Mouse (Mus musculus) embryonic fibroblast, embryonic 13.5 days (primary cell): ENCODE results near the gene Ryr2.

ENCODE experiments used
- CTCF ChIP-seq: IDR thresholded peaks from 2 replicates; pipeline ENCODE4 v1.5.1; 2011; ENCODE audit warnings: mild to moderate bottlenecking, control low read depth, low read length, moderate library complexity, borderline replicate concordance; ENCODE audit not compliant: insufficient read depth
- POLR2A ChIP-seq: IDR thresholded peaks from 2 replicates; pipeline ENCODE4 v1.6.1; 2011; ENCODE audit warnings: low read depth, mild to moderate bottlenecking, control low read depth, low read length, moderate library complexity

DNA sequence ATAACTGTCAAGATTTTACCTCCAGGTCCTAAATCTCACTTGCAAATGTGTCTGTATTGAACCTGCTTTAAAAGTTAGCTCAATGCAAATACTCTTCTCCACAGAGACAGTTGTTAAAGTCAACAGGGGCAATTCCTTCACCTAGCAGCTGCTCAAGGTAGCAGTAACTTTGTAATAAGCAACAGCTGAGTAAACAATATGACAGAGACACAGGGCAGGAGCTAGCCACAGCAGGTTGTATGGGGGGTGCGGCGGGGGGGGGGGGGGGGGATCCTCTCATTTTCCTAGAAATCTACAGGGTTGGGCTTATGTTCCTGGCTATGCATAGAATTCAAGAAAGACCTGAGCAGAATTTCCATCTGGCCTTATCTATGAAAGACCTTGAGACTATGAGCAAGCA lies 339.8 kb downstream of the Ryr2 start:
- TF ChIP-seq CTCF, result no peak
- TF ChIP-seq POLR2A, result no peak
